10 mouse cellular contexts compared by ENCODE assay signal in the genomic region with DNA sequence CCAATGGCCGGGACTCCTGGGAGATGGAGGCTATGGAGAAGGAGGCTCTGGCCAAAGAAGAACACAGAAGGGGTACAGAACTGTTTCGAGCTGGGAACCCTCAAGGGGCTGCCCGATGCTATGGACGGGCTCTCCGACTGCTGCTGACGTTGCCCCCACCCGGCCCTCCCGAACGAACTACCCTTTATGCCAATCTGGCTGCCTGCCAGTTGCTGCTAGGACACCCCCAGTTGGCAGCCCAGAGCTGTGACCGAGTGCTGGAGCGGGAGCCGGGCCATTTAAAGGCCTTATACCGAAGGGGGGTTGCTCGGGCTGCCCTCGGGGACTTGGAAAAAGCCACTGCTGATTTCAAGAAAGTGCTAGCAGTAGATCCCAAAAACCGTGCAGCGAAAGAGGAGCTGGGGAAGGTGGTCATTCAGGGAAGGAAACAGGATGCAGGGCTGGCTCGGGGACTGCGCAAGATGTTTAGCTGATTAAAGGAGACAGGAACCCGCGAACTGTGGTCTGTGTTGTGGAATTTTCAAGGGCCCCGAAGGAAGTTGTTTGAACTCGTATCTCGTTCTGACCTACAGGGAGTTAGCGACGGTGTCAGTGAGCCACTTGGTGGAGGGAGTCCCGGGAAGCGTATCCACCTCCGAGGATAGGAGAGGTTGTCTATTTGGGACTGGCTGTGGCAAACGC. TPM values are rescaled to one million over a fixed set of nuclear protein-coding genes. Genes with fewer than 3 reads are reported as not detected.
A peak's percentile ranks its signal among the peaks of the same experiment; 100 is the strongest.
DNase-seq lines count a peak whose midpoint lies in the region; ATAC-seq and TF ChIP-seq lines count a peak whose summit lies in the region.
"Had no signal": no experiment of that assay in that cellular context is flagged by ENCODE, and none has a peak within 500 bp of the region (broad histone marks: within the 10 kb centered on the region; RNA-seq: fewer than 3 reads in every experiment).

No protein-coding gene starts in this region.

- TF ChIP-seq CTCF in hindbrain, postnatal 0 days (IDR thresholded peaks at IDR 0.05; ENCODE audit: low read depth): no peak

- DNase-seq in forebrain, embryonic 10.5 days (ENCODE audit: extremely low spot score, low spot score): no peak
- peak; percentile 44 for DNase-seq in hindbrain, postnatal 0 days (ENCODE audit: low spot score)
- DNase-seq in embryo, embryonic 11 days: no peak
- no peak for DNase-seq in retina, postnatal 1 day

- peaks cover 35% of the 10 kb centered on the region for H3K36me3 ChIP-seq in forebrain, embryonic 10.5 days (replicated peaks)
- peaks cover 6% of the 10 kb centered on the region for H3K36me3 ChIP-seq in forebrain, embryonic 16.5 days (ENCODE audit: control insufficient read depth, insufficient read depth)
- peaks cover 43% of the 10 kb centered on the region for H3K36me3 ChIP-seq in megakaryocyte, embryonic 14.5 days (replicated peaks; ENCODE audit: low read length)
- H3K36me3 ChIP-seq in hindbrain, postnatal 0 days (ENCODE audit: insufficient read depth, low read length): peaks cover 15% of the 10 kb centered on the region
- 0 out of 2 replicates have a peak, but pooled peaks cover 2% of the 10 kb centered on the region for H3K36me3 ChIP-seq in stomach, embryonic 15.5 days

- peak overlapping the region; percentile 99 for H3K4me3 ChIP-seq in forebrain, embryonic 10.5 days
- no peak overlapping the region for H3K4me3 ChIP-seq in forebrain, embryonic 16.5 days (replicated peaks; ENCODE audit: low read length)
- peak overlapping the region; percentile 100 for H3K4me3 ChIP-seq in megakaryocyte, embryonic 14.5 days (replicated peaks)
- H3K4me3 ChIP-seq in hindbrain, postnatal 0 days (ENCODE audit: low read length): no peak overlapping the region
- peak overlapping the region; percentile 72; the same call in 1 of the 2 replicates for H3K4me3 ChIP-seq in stomach, embryonic 15.5 days (replicated peaks)

- H3K4me1 ChIP-seq in forebrain, embryonic 10.5 days: peaks cover 48% of the 10 kb centered on the region
- H3K4me1 ChIP-seq in forebrain, embryonic 16.5 days (replicated peaks; ENCODE audit: control insufficient read depth, insufficient read depth, low read length): peaks cover 32% of the 10 kb centered on the region
- H3K4me1 ChIP-seq in megakaryocyte, embryonic 14.5 days: peaks cover 77% of the 10 kb centered on the region
- H3K4me1 ChIP-seq in hindbrain, postnatal 0 days (ENCODE audit: insufficient read depth, low read length): peaks cover 18% of the 10 kb centered on the region
- peaks cover 27% of the 10 kb centered on the region for H3K4me1 ChIP-seq in stomach, embryonic 15.5 days

- WGBS in forebrain, embryonic 10.5 days: 92% methylated on average over 30 of the region's 30 CpGs
- 89% methylated on average over 30 of the region's 30 CpGs for WGBS in forebrain, embryonic 16.5 days
- 73% methylated on average over 30 of the region's 30 CpGs for WGBS in hindbrain, postnatal 0 days
- 87% methylated on average over 30 of the region's 30 CpGs for WGBS in stomach, embryonic 15.5 days

- no peak for ATAC-seq in forebrain, embryonic 16.5 days
- no peak for ATAC-seq in megakaryocyte, adult 5-6 weeks (ENCODE audit: poor library complexity, severe bottlenecking)
- ATAC-seq in hindbrain, postnatal 0 days: no peak
- ATAC-seq in stomach, embryonic 15.5 days (ENCODE audit: insufficient read depth, low FRiP score, low read depth): no peak

- H3K4me2 ChIP-seq in forebrain, embryonic 16.5 days (ENCODE audit: low read length): no peak overlapping the region; the same call in 1 of the 2 replicates
- peak overlapping the region; percentile 89 for H3K4me2 ChIP-seq in hindbrain, postnatal 0 days (ENCODE audit: low read depth, low read length)
- H3K4me2 ChIP-seq in stomach, embryonic 15.5 days: peak overlapping the region; percentile 61; the same call in 1 of the 2 replicates

- H3K9me3 ChIP-seq in forebrain, embryonic 10.5 days: no peaks in the 10 kb centered on the region
- H3K9me3 ChIP-seq in forebrain, embryonic 16.5 days (ENCODE audit: control insufficient read depth, low read length): no peaks in the 10 kb centered on the region
- no peaks in the 10 kb centered on the region for H3K9me3 ChIP-seq in megakaryocyte, embryonic 14.5 days
- no peaks in the 10 kb centered on the region for H3K9me3 ChIP-seq in hindbrain, postnatal 0 days (ENCODE audit: low read length)
- no peaks in the 10 kb centered on the region for H3K9me3 ChIP-seq in stomach, embryonic 15.5 days

- H3K9ac ChIP-seq in forebrain, embryonic 16.5 days (replicated peaks; ENCODE audit: low read depth, low read length): no peak overlapping the region
- H3K9ac ChIP-seq in hindbrain, postnatal 0 days (replicated peaks; ENCODE audit: low read length): no peak overlapping the region
- no peak overlapping the region for H3K9ac ChIP-seq in stomach, embryonic 15.5 days

- no peaks in the 10 kb centered on the region for H3K27me3 ChIP-seq in forebrain, embryonic 10.5 days (ENCODE audit: poor library complexity, severe bottlenecking)
- H3K27me3 ChIP-seq in forebrain, embryonic 16.5 days (replicated peaks; ENCODE audit: control insufficient read depth, insufficient read depth, low read length): no peaks in the 10 kb centered on the region
- H3K27me3 ChIP-seq in megakaryocyte, embryonic 14.5 days (replicated peaks): peaks cover 2% of the 10 kb centered on the region
- no peaks in the 10 kb centered on the region for H3K27me3 ChIP-seq in hindbrain, postnatal 0 days (ENCODE audit: insufficient read depth, low read length)
- H3K27me3 ChIP-seq in stomach, embryonic 15.5 days (replicated peaks): no peaks in the 10 kb centered on the region

- 0 out of 2 replicates have a peak overlapping the region, but pooled peaks have one; percentile 17 for H3K27ac ChIP-seq in forebrain, embryonic 10.5 days
- no peak overlapping the region for H3K27ac ChIP-seq in forebrain, embryonic 16.5 days (ENCODE audit: low read length)
- no peak overlapping the region for H3K27ac ChIP-seq in hindbrain, postnatal 0 days
- no peak overlapping the region for H3K27ac ChIP-seq in stomach, embryonic 15.5 days

RNA-seq across cellular contexts. Expression of a gene that starts 1.0 kb away (rescaled TPM):
- 105 and 106 TPM in 2 replicates for polyA plus RNA-seq in forebrain, embryonic 10.5 days (2016; fragmentation: Nextera tagmentation; extraction: Ambion mirVana)
- polyA plus RNA-seq in forebrain, embryonic 16.5 days (2015; fragmentation: Nextera tagmentation; extraction: Ambion mirVana): 111 and 119 TPM in 2 replicates
- polyA plus RNA-seq in megakaryocyte, embryonic 14.5 days (2012; ENCODE audit: insufficient read depth, low replicate concordance): 192 and 427 TPM in 2 replicates
- total RNA-seq in megakaryocyte, adult 5-6 weeks (2015): 31.9 and 32.4 TPM in 2 replicates
- 25.4 and 32.2 TPM in 2 replicates for total RNA-seq in megakaryocyte, adult 5-6 weeks (2017)
- total RNA-seq in hindbrain, postnatal 0 days (2014; rRNA removed): 53.6 and 70.6 TPM in 2 replicates
- 74.2 and 78.2 TPM in 2 replicates for polyA plus RNA-seq in hindbrain, postnatal 0 days (2015; fragmentation: Nextera tagmentation; extraction: Ambion mirVana)
- polyA plus RNA-seq in stomach, embryonic 15.5 days (2015; fragmentation: Nextera tagmentation; extraction: Ambion mirVana): 72.0 and 76.7 TPM in 2 replicates

RNA-seq across cellular contexts. Expression of a gene that starts 1.4 kb away (rescaled TPM):
- polyA plus RNA-seq in forebrain, embryonic 10.5 days (2016; fragmentation: Nextera tagmentation; extraction: Ambion mirVana): 14.8 and 15.5 TPM in 2 replicates
- polyA plus RNA-seq in forebrain, embryonic 16.5 days (2015; fragmentation: Nextera tagmentation; extraction: Ambion mirVana): 14.6 and 16.7 TPM in 2 replicates
- 6.1 and 22.5 TPM in 2 replicates for polyA plus RNA-seq in megakaryocyte, embryonic 14.5 days (2012; ENCODE audit: insufficient read depth, low replicate concordance)
- total RNA-seq in megakaryocyte, adult 5-6 weeks (2015): 4.0 and 4.2 TPM in 2 replicates
- 40.5 and 41.6 TPM in 2 replicates for total RNA-seq in megakaryocyte, adult 5-6 weeks (2017)
- total RNA-seq in hindbrain, postnatal 0 days (2014; rRNA removed): 4.9 and 6.1 TPM in 2 replicates
- 10.4 and 11.8 TPM in 2 replicates for polyA plus RNA-seq in hindbrain, postnatal 0 days (2015; fragmentation: Nextera tagmentation; extraction: Ambion mirVana)
- 14.0 and 14.5 TPM in 2 replicates for polyA plus RNA-seq in stomach, embryonic 15.5 days (2015; fragmentation: Nextera tagmentation; extraction: Ambion mirVana)

RNA-seq across cellular contexts. Expression of a gene that starts 16.6 kb away (rescaled TPM):
- polyA plus RNA-seq in forebrain, embryonic 10.5 days (2016; fragmentation: Nextera tagmentation; extraction: Ambion mirVana): 0.54 and 0.62 TPM in 2 replicates
- polyA plus RNA-seq in forebrain, embryonic 16.5 days (2015; fragmentation: Nextera tagmentation; extraction: Ambion mirVana): 5.0 and 10.4 TPM in 2 replicates
- not detected in 2 replicates for polyA plus RNA-seq in megakaryocyte, embryonic 14.5 days (2012; ENCODE audit: insufficient read depth, low replicate concordance)
- total RNA-seq in megakaryocyte, adult 5-6 weeks (2015): 0.22 and 0.73 TPM in 2 replicates
- 0.22 TPM in 1 of 2 replicates, not detected in the other for total RNA-seq in megakaryocyte, adult 5-6 weeks (2017)
- total RNA-seq in hindbrain, postnatal 0 days (2014; rRNA removed): 7.5 and 8.1 TPM in 2 replicates
- 7.3 and 7.9 TPM in 2 replicates for polyA plus RNA-seq in hindbrain, postnatal 0 days (2015; fragmentation: Nextera tagmentation; extraction: Ambion mirVana)
- 0.35 and 0.63 TPM in 2 replicates for polyA plus RNA-seq in stomach, embryonic 15.5 days (2015; fragmentation: Nextera tagmentation; extraction: Ambion mirVana)
- total RNA-seq: CH12.LX had no signal

RNA-seq across cellular contexts. Expression of a gene that starts 17.7 kb away (rescaled TPM):
- 22.1 and 22.4 TPM in 2 replicates for polyA plus RNA-seq in forebrain, embryonic 10.5 days (2016; fragmentation: Nextera tagmentation; extraction: Ambion mirVana)
- polyA plus RNA-seq in forebrain, embryonic 16.5 days (2015; fragmentation: Nextera tagmentation; extraction: Ambion mirVana): 16.2 and 17.7 TPM in 2 replicates
- 40.9 and 74.9 TPM in 2 replicates for polyA plus RNA-seq in megakaryocyte, embryonic 14.5 days (2012; ENCODE audit: insufficient read depth, low replicate concordance)
- total RNA-seq in megakaryocyte, adult 5-6 weeks (2015): 37.0 and 41.4 TPM in 2 replicates
- total RNA-seq in megakaryocyte, adult 5-6 weeks (2017): 25.6 and 26.8 TPM in 2 replicates
- 33.6 and 42.3 TPM in 2 replicates for total RNA-seq in hindbrain, postnatal 0 days (2014; rRNA removed)
- 17.9 and 20.0 TPM in 2 replicates for polyA plus RNA-seq in hindbrain, postnatal 0 days (2015; fragmentation: Nextera tagmentation; extraction: Ambion mirVana)
- 23.7 and 26.2 TPM in 2 replicates for polyA plus RNA-seq in stomach, embryonic 15.5 days (2015; fragmentation: Nextera tagmentation; extraction: Ambion mirVana)

RNA-seq across cellular contexts. Expression of a gene that starts 24.4 kb away (rescaled TPM):
- polyA plus RNA-seq in forebrain, embryonic 10.5 days (2016; fragmentation: Nextera tagmentation; extraction: Ambion mirVana): not detected in 2 replicates
- polyA plus RNA-seq in forebrain, embryonic 16.5 days (2015; fragmentation: Nextera tagmentation; extraction: Ambion mirVana): 0.08 and 0.09 TPM in 2 replicates
- polyA plus RNA-seq in megakaryocyte, embryonic 14.5 days (2012; ENCODE audit: insufficient read depth, low replicate concordance): 0.03 TPM in 1 of 2 replicates, not detected in the other
- 0.02 and 0.04 TPM in 2 replicates for total RNA-seq in megakaryocyte, adult 5-6 weeks (2015)
- under 0.01 and 0.08 TPM in 2 replicates for total RNA-seq in megakaryocyte, adult 5-6 weeks (2017)
- 3.1 and 4.0 TPM in 2 replicates for total RNA-seq in hindbrain, postnatal 0 days (2014; rRNA removed)
- polyA plus RNA-seq in hindbrain, postnatal 0 days (2015; fragmentation: Nextera tagmentation; extraction: Ambion mirVana): 0.16 and 0.28 TPM in 2 replicates
- 0.97 and 1.4 TPM in 2 replicates for polyA plus RNA-seq in stomach, embryonic 15.5 days (2015; fragmentation: Nextera tagmentation; extraction: Ambion mirVana)
- total RNA-seq: CH12.LX had no signal
- polyA plus RNA-seq: limb, embryonic 11.5 days had no signal

Comparison
In these comparisons a context has a peak if more than half of its experiments do, and no peak if none do; other contexts are left out.
1. H3K4me3 ChIP-seq: peak in forebrain, embryonic 10.5 days (single experiment), megakaryocyte, embryonic 14.5 days (single experiment) and stomach, embryonic 15.5 days (single experiment); none in forebrain, embryonic 16.5 days (single experiment) and hindbrain, postnatal 0 days (single experiment).